Mouse (Mus musculus): ENCODE measurements at regions not wholly inside any gene's neighbourhood (a gene's known extent, or its start where the extent isn't known, plus 50 kb on each side); places are given as distances from the start of the nearest gene placed in this dataset.

DNA sequence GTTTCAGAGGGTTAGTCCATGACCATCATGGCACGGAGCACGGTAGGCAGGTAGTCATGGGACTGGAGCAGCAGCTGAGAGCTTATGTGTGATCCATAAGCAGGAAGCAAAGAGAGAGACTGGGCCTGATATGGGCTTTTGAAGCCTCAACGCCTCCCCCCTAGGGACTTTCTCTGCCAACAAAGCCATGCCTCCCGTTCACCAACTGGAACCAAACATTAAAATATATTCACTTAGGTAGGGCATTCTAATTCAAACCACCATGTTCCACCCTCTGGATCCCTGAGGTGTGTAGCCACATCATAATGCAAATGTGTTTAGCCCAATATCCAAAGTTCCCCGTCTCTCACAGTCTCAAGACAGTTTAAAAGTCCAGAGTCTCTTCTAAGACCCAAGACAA lies 85.3 kb upstream of the Ltbp1 start:
- DNase-seq (ENCODE audit: low read depth, low spot score) = no peak

DNA sequence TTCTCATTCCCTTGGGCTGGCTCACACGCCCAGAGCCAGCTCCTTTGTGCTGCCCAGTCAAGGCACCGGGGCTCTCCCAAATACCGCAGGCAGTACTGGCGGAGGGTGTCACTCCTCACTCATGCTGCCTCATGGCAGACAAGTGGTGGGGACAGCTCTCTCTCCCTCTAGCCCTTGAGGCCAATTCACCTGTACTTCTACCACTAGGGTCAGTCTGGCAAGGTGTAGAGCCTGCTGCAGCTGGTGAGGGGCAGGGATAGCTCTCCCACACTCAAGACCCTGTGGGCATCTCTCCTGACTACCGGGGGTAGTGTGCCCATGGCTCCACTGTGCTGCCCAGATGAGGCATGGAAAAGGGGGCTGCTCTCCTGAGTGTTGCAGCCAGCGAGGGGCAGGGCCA lies 84.0 kb upstream of the Ltbp1 start:
- no peak for DNase-seq (ENCODE audit: low read depth, low spot score)

GRCm38 (mm10) chr17:74922016-74922415 lies 83.4 kb upstream of the Ltbp1 start:
- DNase-seq (ENCODE audit: low read depth, low spot score) = no peak

DNA sequence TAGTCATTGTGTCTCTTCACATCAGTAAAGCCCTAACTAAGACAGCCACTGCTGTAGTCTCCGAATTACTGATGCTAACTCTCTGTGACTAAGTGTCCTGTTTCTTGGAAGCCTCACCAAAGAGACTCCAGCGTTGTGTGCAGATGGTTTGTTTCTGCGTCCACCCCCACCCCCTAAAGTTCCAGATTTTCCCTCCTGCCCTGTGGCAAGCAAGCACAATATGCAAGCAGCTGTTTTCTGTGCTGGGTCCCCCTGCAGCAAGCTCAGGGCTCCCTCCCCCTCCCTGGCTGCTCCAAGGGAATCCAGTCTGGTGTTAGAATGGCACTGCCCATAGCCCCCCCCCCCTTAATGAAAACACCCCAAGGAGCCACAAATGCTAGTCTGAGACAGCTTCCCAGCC lies 82.8 kb upstream of the Ltbp1 start:
- DNase-seq (ENCODE audit: low read depth, low spot score) = peak; percentile 22

- peak; percentile 43 for DNase-seq (ENCODE audit: low read depth, low spot score)
Observed at GRCm38 (mm10) chr17:74923101-74923500, 82.3 kb upstream of the Ltbp1 start.

GRCm38 (mm10) chr17:74925131-74925530 lies 80.2 kb upstream of the Ltbp1 start:
- DNase-seq (ENCODE audit: low read depth, low spot score) = no peak

- DNase-seq (ENCODE audit: low read depth, low spot score) = no peak
Observed at GRCm38 (mm10) chr17:74927981-74928380, 77.4 kb upstream of the Ltbp1 start.

DNA sequence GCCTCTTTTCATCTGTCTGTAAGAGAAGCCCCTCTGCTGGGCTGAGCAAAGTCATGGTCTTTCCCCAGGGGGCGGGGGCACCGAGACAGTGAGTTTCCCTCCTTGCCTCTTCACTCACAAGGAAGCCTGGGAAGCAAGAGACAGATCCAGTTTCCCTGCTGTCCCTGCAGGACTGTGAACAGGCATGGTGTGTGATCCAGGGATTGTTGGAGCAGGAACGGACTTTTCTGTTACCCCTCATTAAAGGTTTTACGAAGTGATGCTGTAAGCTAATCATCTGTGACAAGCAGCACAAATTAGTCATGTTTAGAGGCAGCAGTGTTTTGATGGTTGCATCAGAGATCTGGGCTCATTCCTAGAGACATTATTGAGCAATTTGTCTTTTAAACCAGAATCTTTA lies 73.8 kb upstream of the Ltbp1 start:
- no peak for DNase-seq (ENCODE audit: low read depth, low spot score)

DNA sequence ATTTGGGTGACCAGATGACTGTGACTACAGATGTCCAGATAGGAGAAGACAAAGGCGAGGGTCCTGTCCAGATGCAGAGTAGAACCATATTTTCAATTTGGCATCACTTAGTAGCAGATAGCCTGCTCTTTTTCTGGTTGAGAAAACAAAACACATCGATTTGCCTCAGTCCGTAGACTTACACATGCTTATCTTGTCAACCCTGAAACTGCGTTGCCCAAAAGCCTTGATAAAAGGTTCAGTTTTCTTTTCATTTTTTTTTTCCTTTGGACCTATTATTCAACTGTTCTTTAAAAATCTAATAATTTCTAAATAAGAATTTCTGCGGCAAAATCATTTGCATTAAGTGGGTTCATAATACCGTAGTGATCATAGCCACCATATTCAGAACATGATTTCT lies 64.0 kb upstream of the Ltbp1 start:
- DNase-seq (ENCODE audit: low read depth, low spot score) = no peak

DNA sequence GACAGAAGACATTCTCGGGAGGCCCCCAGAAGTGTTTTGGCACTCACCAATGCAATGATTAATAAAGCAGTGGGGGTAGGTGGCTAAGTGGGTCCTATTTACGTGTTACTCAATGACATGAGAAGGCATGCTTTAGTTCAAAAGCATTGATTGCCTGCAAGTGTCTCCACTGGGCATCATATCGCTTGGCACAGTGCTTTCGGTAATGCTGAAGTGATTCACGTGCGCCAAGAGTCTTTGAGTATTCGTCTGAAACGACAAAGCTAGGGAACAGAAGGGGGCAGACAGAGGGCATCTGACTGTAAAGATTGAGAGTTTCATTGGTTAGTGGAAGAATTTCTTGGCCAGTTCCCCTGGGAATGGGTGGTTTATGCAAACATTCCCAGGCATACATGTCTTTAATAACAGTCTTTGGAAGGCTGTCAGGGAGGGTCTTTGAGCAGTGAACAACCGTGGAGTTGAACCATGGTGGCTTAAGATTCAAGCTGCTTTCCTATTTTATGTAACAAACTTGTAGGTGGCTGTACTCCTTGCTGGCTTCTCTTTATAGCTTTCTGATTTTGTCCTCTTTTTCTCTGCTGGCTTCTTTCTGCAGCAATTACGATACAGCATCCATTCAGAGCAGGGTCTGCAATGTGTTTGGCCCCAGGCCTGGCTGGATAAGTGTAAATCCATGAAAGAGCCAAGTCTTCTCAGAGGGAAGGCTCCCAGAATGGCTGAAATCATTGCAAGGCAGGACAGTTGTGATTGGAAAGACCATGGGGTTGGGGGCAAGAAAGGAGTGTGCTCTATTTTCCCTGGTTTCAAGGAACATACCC lies 62.2 kb upstream of the Ltbp1 start:
- DNase-seq (ENCODE audit: low read depth, low spot score) = no peak

DNA sequence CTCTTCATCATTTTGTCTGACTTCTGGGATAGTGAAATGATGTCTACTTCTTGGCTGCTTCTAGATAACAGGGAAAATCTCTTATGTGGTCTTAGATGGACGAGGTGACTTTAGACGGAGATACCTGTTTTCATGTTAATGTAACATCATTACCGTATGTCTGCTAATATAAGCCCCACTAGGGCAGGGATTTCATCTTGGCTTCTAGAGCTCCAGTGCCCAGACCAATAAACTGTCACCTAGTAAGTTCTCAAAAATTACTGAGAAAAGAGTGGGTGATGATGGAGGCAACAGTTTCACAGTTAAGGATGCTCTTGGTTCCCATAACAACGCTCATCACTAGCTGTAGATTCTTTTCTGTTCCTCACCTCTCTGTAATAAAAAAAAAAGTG lies 61.6 kb upstream of the Ltbp1 start:
- no peak for DNase-seq (ENCODE audit: low read depth, low spot score)

GRCm38 (mm10) chr17:74945149-74945548 lies 60.2 kb upstream of the Ltbp1 start:
- DNase-seq (ENCODE audit: low read depth, low spot score) = no peak

GRCm38 (mm10) chr17:74948476-74948875 lies 56.9 kb upstream of the Ltbp1 start:
- DNase-seq (ENCODE audit: low read depth, low spot score) = no peak

DNA sequence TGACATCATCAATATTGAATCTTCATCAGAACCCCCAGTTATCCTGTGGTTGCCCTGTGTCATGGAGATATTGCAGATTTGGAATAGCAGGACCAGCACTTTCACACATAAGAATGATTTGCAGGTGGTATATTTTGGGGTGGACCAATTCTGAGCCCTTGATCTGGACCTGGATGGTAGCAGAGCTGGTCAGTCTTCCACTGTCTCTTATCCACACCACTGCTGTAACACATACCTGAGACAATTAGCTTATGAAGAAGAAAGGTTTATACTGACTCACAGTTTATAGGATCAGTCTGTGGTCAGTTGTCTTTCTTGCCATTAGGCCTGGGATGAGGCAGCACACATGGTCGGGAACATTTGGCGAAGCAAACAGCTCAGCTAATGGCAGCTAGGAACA lies 55.1 kb upstream of the Ltbp1 start:
- no peak for DNase-seq (ENCODE audit: low read depth, low spot score)

GRCm38 (mm10) chr17:74954988-74955387 lies 50.4 kb upstream of the Ltbp1 start:
- DNase-seq (ENCODE audit: low read depth, low spot score) = no peak
